Mouse (Mus musculus): ENCODE results near the gene Rad50. TPM values are rescaled to one million over a fixed set of nuclear protein-coding genes. Genes with fewer than 3 reads are reported as not detected.

Rad50 gene
- polyA plus RNA-seq, 1 experiment from 2014 or later = 33.6 TPM

GRCm38 (mm10) chr11:53626802-53627373 lies 80.2 kb downstream of the Rad50 start:
- WGBS = 62% methylated on average over 17 of the region's 17 CpGs
- 0 out of 2 replicates have a peak, but pooled peaks cover 6% of the 10 kb centered on the region for H3K4me1 ChIP-seq
- no peak overlapping the region for H3K4me3 ChIP-seq
- no peaks in the 10 kb centered on the region for H3K36me3 ChIP-seq
- no peak overlapping the region for H3K4me2 ChIP-seq
- H3K9ac ChIP-seq = 0 out of 2 replicates have a peak overlapping the region, but pooled peaks have one; percentile 11
- H3K27ac ChIP-seq = no peak overlapping the region
- no peak for ATAC-seq (ENCODE audit: insufficient number of reproducible peaks, insufficient read depth, low FRiP score, low TSS enrichment, low read depth)
- H3K9me3 ChIP-seq = no peaks in the 10 kb centered on the region
- no peaks in the 10 kb centered on the region for H3K27me3 ChIP-seq

DNA sequence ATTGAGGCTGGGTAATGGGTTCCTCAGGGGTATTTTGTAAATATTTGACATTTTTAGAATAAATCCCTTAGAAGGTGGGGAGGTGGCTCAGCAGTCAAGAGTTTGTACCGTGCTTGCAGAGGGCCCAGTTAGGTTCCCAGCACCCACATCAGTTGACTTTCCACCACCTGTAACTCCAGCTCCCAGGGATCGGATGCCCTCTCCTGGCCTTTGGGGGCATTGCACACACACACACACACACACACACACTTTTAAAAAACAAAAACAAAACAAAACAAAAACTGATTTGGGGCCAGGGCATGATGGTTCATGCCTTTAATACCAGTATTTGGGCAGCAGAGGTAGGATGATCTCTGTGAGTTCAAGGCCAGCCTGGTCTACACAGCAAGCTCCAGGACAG lies 83.0 kb downstream of the Rad50 start:
- no peak overlapping the region for H3K27ac ChIP-seq
- no peaks in the 10 kb centered on the region for H3K9me3 ChIP-seq

GRCm38 (mm10) chr11:53623573-53623972 lies 83.5 kb downstream of the Rad50 start:
- ATAC-seq (ENCODE audit: insufficient number of reproducible peaks, insufficient read depth, low FRiP score, low TSS enrichment, low read depth) = no peak
- 92% methylated on average over 9 of the region's 9 CpGs for WGBS

More for the DNA sequence above, 83.0 kb downstream of the Rad50 start:
- Histone ChIP-seq H3K36me3 (no peaks in the 10 kb centered on the region), H3K4me1 (0 out of 2 replicates have a peak, but pooled peaks cover 6% of the 10 kb centered on the region), H3K9ac (no peak overlapping the region), H3K4me2 (no peak overlapping the region), H3K4me3 (no peak overlapping the region), H3K27me3 (no peaks in the 10 kb centered on the region)
- ATAC-seq (ENCODE audit: insufficient number of reproducible peaks, insufficient read depth, low FRiP score, low TSS enrichment, low read depth) = no peak
- WGBS = 94% methylated on average over 2 of the region's 2 CpGs

GRCm38 (mm10) chr11:53622440-53622806 lies 84.7 kb downstream of the Rad50 start:
- Histone ChIP-seq H3K4me2 (no peak overlapping the region), H3K9ac (no peak overlapping the region), H3K4me1 (0 out of 2 replicates have a peak, but pooled peaks cover 6% of the 10 kb centered on the region), H3K4me3 (no peak overlapping the region), H3K27me3 (no peaks in the 10 kb centered on the region), H3K27ac (no peak overlapping the region), H3K9me3 (no peaks in the 10 kb centered on the region), H3K36me3 (no peaks in the 10 kb centered on the region)
- ATAC-seq (ENCODE audit: insufficient number of reproducible peaks, insufficient read depth, low FRiP score, low TSS enrichment, low read depth) = no peak
- 81% methylated on average over 6 of the region's 6 CpGs for WGBS

More at GRCm38 (mm10) chr11:53623573-53623972, 83.5 kb downstream of the Rad50 start:
- Histone ChIP-seq H3K27me3 (no peaks in the 10 kb centered on the region), H3K9ac (no peak overlapping the region), H3K4me2 (no peak overlapping the region), H3K36me3 (no peaks in the 10 kb centered on the region), H3K27ac (no peak overlapping the region), H3K4me1 (0 out of 2 replicates have a peak, but pooled peaks cover 6% of the 10 kb centered on the region), H3K4me3 (no peak overlapping the region), H3K9me3 (no peaks in the 10 kb centered on the region)

GRCm38 (mm10) chr11:53621582-53622439 lies 85.3 kb downstream of the Rad50 start:
- 82% methylated on average over 11 of the region's 11 CpGs for WGBS
- Histone ChIP-seq H3K4me1 (0 out of 2 replicates have a peak, but pooled peaks cover 3% of the 10 kb centered on the region), H3K9me3 (no peaks in the 10 kb centered on the region), H3K27ac (no peak overlapping the region), H3K4me2 (no peak overlapping the region), H3K36me3 (no peaks in the 10 kb centered on the region), H3K9ac (no peak overlapping the region), H3K4me3 (no peak overlapping the region), H3K27me3 (no peaks in the 10 kb centered on the region)
- ATAC-seq (ENCODE audit: insufficient number of reproducible peaks, insufficient read depth, low FRiP score, low TSS enrichment, low read depth) = no peak

DNA sequence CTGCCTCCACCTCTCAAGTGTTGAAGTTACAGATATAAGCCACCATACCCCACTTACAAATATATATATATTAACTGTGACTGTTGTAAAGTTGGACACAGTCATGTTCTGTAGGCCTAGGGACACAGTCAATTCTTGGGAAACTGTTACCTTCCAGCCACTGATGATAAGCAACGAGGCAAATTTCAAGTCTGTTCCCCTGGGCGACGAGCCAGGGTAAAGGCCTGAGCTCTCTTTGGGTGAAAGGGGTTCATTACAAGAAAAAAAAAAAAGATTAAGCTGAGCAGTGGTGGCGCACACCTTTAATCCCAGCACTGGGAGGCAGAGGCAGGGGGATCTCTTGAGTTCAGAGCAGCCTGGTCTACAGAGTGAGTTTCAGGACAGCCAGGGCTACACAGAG lies 87.0 kb downstream of the Rad50 start:
- Histone ChIP-seq H3K27me3 (no peaks in the 10 kb centered on the region), H3K36me3 (no peaks in the 10 kb centered on the region), H3K4me1 (no peaks in the 10 kb centered on the region), H3K4me2 (no peak overlapping the region), H3K9me3 (no peaks in the 10 kb centered on the region), H3K9ac (no peak overlapping the region), H3K27ac (no peak overlapping the region), H3K4me3 (no peak overlapping the region)
- ATAC-seq (ENCODE audit: insufficient number of reproducible peaks, insufficient read depth, low FRiP score, low TSS enrichment, low read depth) = no peak
- 86% methylated on average over 4 of the region's 4 CpGs for WGBS

GRCm38 (mm10) chr11:53619428-53619827 lies 87.7 kb downstream of the Rad50 start:
- H3K9ac ChIP-seq = no peak overlapping the region
- H3K27me3 ChIP-seq = no peaks in the 10 kb centered on the region
- H3K4me2 ChIP-seq = no peak overlapping the region
- no peaks in the 10 kb centered on the region for H3K36me3 ChIP-seq
- no peaks in the 10 kb centered on the region for H3K9me3 ChIP-seq
- H3K27ac ChIP-seq = no peak overlapping the region
- H3K4me1 ChIP-seq = no peaks in the 10 kb centered on the region
- WGBS = 71% methylated on average over 6 of the region's 6 CpGs
- no peak for ATAC-seq (ENCODE audit: insufficient number of reproducible peaks, insufficient read depth, low FRiP score, low TSS enrichment, low read depth)
- H3K4me3 ChIP-seq = no peak overlapping the region

GRCm38 (mm10) chr11:53618619-53619198 lies 88.4 kb downstream of the Rad50 start, which contains the start of gene Il4:
Il4 (minus strand) TSS chr11:53618669.
- Histone ChIP-seq H3K27me3 (no peaks in the 10 kb centered on the region), H3K4me3 (no peak within 1 kb of the TSS), H3K27ac (no peak within 1 kb of the TSS), H3K4me2 (no peak within 1 kb of the TSS), H3K9me3 (no peaks in the 10 kb centered on the region), H3K4me1 (no peaks in the 10 kb centered on the region), H3K9ac (no peak within 1 kb of the TSS), H3K36me3 (no peaks in the 10 kb centered on the region)
- 79% methylated on average over 7 of the region's 7 CpGs for WGBS
- no peak for ATAC-seq (ENCODE audit: insufficient number of reproducible peaks, insufficient read depth, low FRiP score, low TSS enrichment, low read depth)

- H3K4me2 ChIP-seq = no peak overlapping the region
- ATAC-seq (ENCODE audit: insufficient number of reproducible peaks, insufficient read depth, low FRiP score, low TSS enrichment, low read depth) = no peak
- H3K9ac ChIP-seq = no peak overlapping the region
- H3K27me3 ChIP-seq = no peaks in the 10 kb centered on the region
- H3K4me1 ChIP-seq = no peaks in the 10 kb centered on the region
- WGBS = 57% methylated on average over 4 of the region's 4 CpGs
- no peaks in the 10 kb centered on the region for H3K36me3 ChIP-seq
- H3K9me3 ChIP-seq = no peaks in the 10 kb centered on the region
- H3K27ac ChIP-seq = no peak overlapping the region
- H3K4me3 ChIP-seq = no peak overlapping the region
Measured at GRCm38 (mm10) chr11:53617562-53618109, 89.5 kb downstream of the Rad50 start.

- H3K9ac ChIP-seq = no peak overlapping the region
- H3K4me3 ChIP-seq = no peak overlapping the region
- 77% methylated on average over 8 of the region's 8 CpGs for WGBS
- H3K36me3 ChIP-seq = no peaks in the 10 kb centered on the region
- no peak for ATAC-seq (ENCODE audit: insufficient number of reproducible peaks, insufficient read depth, low FRiP score, low TSS enrichment, low read depth)
- H3K9me3 ChIP-seq = no peaks in the 10 kb centered on the region
- no peaks in the 10 kb centered on the region for H3K4me1 ChIP-seq
- H3K27ac ChIP-seq = no peak overlapping the region
- H3K4me2 ChIP-seq = no peak overlapping the region
- H3K27me3 ChIP-seq = no peaks in the 10 kb centered on the region
Measured at GRCm38 (mm10) chr11:53616748-53617558, 90.2 kb downstream of the Rad50 start.

DNA sequence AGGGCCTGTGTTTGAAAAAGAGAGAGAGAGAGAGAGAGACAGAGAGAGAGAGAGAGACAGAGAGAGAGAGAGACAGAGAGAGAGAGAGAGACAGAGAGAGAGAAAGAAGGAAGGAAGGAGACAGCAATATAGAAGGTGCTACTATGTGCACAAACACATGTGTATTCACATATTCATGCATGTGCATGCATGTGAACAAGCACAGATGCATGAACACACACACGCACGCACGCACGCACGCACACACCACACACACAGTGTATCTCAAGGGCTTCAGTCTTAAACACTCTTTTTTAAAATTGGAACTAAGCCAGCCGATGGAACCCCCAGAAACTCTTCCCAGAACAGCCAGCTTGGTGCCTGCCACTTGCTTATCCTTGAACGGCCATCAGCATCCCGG lies 91.5 kb downstream of the Rad50 start:
- no peak overlapping the region for H3K4me3 ChIP-seq
- no peaks in the 10 kb centered on the region for H3K4me1 ChIP-seq
- H3K36me3 ChIP-seq = no peaks in the 10 kb centered on the region
- H3K9ac ChIP-seq = no peak overlapping the region
- H3K4me2 ChIP-seq = no peak overlapping the region
- no peak for ATAC-seq (ENCODE audit: insufficient number of reproducible peaks, insufficient read depth, low FRiP score, low TSS enrichment, low read depth)
- no peaks in the 10 kb centered on the region for H3K9me3 ChIP-seq
- no peak overlapping the region for H3K27ac ChIP-seq
- WGBS = 92% methylated on average over 8 of the region's 8 CpGs
- H3K27me3 ChIP-seq = no peaks in the 10 kb centered on the region
